Comparison of ENCODE assay signal across 12 mouse cellular contexts in genomic region chr19:10278669-10279324, GRCm38 (mm10). TPM values are rescaled to one million over a fixed set of nuclear protein-coding genes. Genes with fewer than 3 reads are reported as not detected.
DNase-seq lines count a peak whose midpoint lies in the region; ATAC-seq and TF ChIP-seq lines count a peak whose summit lies in the region.
"Had no signal": no experiment of that assay in that cellular context is flagged by ENCODE, and none has a peak within 500 bp of the region (broad histone marks: within the 10 kb centered on the region; RNA-seq: fewer than 3 reads in every experiment).

No protein-coding gene starts in this region.

- no peaks in the 10 kb centered on the region for H3K36me3 ChIP-seq in heart, embryonic 10.5 days
- H3K36me3 ChIP-seq in midbrain, postnatal 0 days (ENCODE audit: insufficient read depth, low read length), result no peaks in the 10 kb centered on the region
- H3K36me3 ChIP-seq in midbrain, embryonic 11.5 days (ENCODE audit: control insufficient read depth, insufficient read depth, low read length), result no peaks in the 10 kb centered on the region
- H3K36me3 ChIP-seq in intestine, postnatal 0 days (ENCODE audit: control insufficient read depth, insufficient read depth), result no peaks in the 10 kb centered on the region

- no peak overlapping the region for H3K9ac ChIP-seq in midbrain, postnatal 0 days (replicated peaks; ENCODE audit: low read length, poor library complexity, severe bottlenecking)
- H3K9ac ChIP-seq in midbrain, embryonic 11.5 days (ENCODE audit: low read length), result no peak overlapping the region
- H3K9ac ChIP-seq in intestine, postnatal 0 days (ENCODE audit: low read depth, low read length), result no peak overlapping the region

- peaks cover 61% of the 10 kb centered on the region for H3K27me3 ChIP-seq in heart, embryonic 10.5 days (ENCODE audit: insufficient read depth, poor library complexity, severe bottlenecking)
- no peaks in the 10 kb centered on the region for H3K27me3 ChIP-seq in midbrain, postnatal 0 days (ENCODE audit: insufficient read depth, low read length)
- peaks cover 2% of the 10 kb centered on the region; the same call in 1 of the 2 replicates for H3K27me3 ChIP-seq in midbrain, embryonic 11.5 days (ENCODE audit: control insufficient read depth, insufficient read depth, low read length)
- H3K27me3 ChIP-seq in intestine, postnatal 0 days (replicated peaks; ENCODE audit: control insufficient read depth, insufficient read depth, low read length), result no peaks in the 10 kb centered on the region

- H3K4me3 ChIP-seq in heart, embryonic 10.5 days, result no peak overlapping the region
- H3K4me3 ChIP-seq in midbrain, postnatal 0 days (ENCODE audit: low read depth, low read length), result no peak overlapping the region
- no peak overlapping the region for H3K4me3 ChIP-seq in midbrain, embryonic 11.5 days (ENCODE audit: low read depth, low read length)
- no peak overlapping the region for H3K4me3 ChIP-seq in intestine, postnatal 0 days (ENCODE audit: low read depth, low read length)
- H3K4me3 ChIP-seq: megakaryocyte, embryonic 14.5 days had no signal

- no peak for TF ChIP-seq CTCF in midbrain, postnatal 0 days (IDR thresholded peaks at IDR 0.05)
- no peak for TF ChIP-seq CTCF in intestine, postnatal 0 days (IDR thresholded peaks at IDR 0.05; ENCODE audit: low read depth)

- no peaks in the 10 kb centered on the region for H3K9me3 ChIP-seq in heart, embryonic 10.5 days
- no peaks in the 10 kb centered on the region for H3K9me3 ChIP-seq in midbrain, postnatal 0 days (ENCODE audit: low read length)
- H3K9me3 ChIP-seq in midbrain, embryonic 11.5 days (ENCODE audit: control insufficient read depth, low read length), result no peaks in the 10 kb centered on the region
- H3K9me3 ChIP-seq in intestine, postnatal 0 days (ENCODE audit: control insufficient read depth), result no peaks in the 10 kb centered on the region
- H3K9me3 ChIP-seq: megakaryocyte, embryonic 14.5 days had no signal

- no peak overlapping the region for H3K4me2 ChIP-seq in midbrain, postnatal 0 days (ENCODE audit: low read depth, low read length, poor library complexity, severe bottlenecking)
- H3K4me2 ChIP-seq in midbrain, embryonic 11.5 days, result no peak overlapping the region
- H3K4me2 ChIP-seq in intestine, postnatal 0 days (replicated peaks; ENCODE audit: low read depth), result peak overlapping the region; percentile 42; the same call in 1 of the 2 replicates

- peak overlapping the region; percentile 52; the same call in 1 of the 2 replicates for H3K27ac ChIP-seq in heart, embryonic 10.5 days
- H3K27ac ChIP-seq in midbrain, postnatal 0 days (ENCODE audit: low read depth, low read length), result no peak overlapping the region
- H3K27ac ChIP-seq in midbrain, embryonic 11.5 days (ENCODE audit: low read depth, low read length), result no peak overlapping the region
- peak overlapping the region; percentile 71 for H3K27ac ChIP-seq in intestine, postnatal 0 days (ENCODE audit: low read depth, low read length)

- WGBS in heart, embryonic 10.5 days, result 27% methylated on average over 6 of the region's 6 CpGs
- WGBS in midbrain, postnatal 0 days, result 42% methylated on average over 6 of the region's 6 CpGs
- WGBS in midbrain, embryonic 11.5 days, result 35% methylated on average over 6 of the region's 6 CpGs
- WGBS in intestine, postnatal 0 days, result 25% methylated on average over 6 of the region's 6 CpGs

- intact Hi-C loops in heart, postnatal 36 days (cut with DNase I), result no loop called here

- H3K4me1 ChIP-seq in heart, embryonic 10.5 days, result peaks cover 61% of the 10 kb centered on the region
- H3K4me1 ChIP-seq in midbrain, postnatal 0 days (ENCODE audit: insufficient read depth, low read length), result peaks cover 8% of the 10 kb centered on the region; the same call in 1 of the 2 replicates
- H3K4me1 ChIP-seq in midbrain, embryonic 11.5 days (ENCODE audit: control insufficient read depth, insufficient read depth, low read length), result peaks cover 10% of the 10 kb centered on the region
- H3K4me1 ChIP-seq in intestine, postnatal 0 days (replicated peaks; ENCODE audit: control insufficient read depth, insufficient read depth, low read length), result 0 out of 2 replicates have a peak, but pooled peaks cover 6% of the 10 kb centered on the region

- ATAC-seq in midbrain, postnatal 0 days (ENCODE audit: low FRiP score), result 0 out of 2 replicates have a peak, but pooled peaks have one; percentile 17
- no peak for ATAC-seq in midbrain, embryonic 11.5 days (ENCODE audit: low FRiP score)
- ATAC-seq in intestine, postnatal 0 days, result no peak

- DNase-seq in heart, embryonic 10.5 days (ENCODE audit: low spot score), result no peak
- DNase-seq in heart, postnatal 36 days, result no peak
- DNase-seq in midbrain, postnatal 0 days (ENCODE audit: low spot score), result no peak
- no peak for DNase-seq in midbrain, embryonic 11.5 days (ENCODE audit: low spot score, missing footprints)
- no peak for DNase-seq in spleen, postnatal 36 days (ENCODE audit: low spot score in 2 of 2)
- DNase-seq in cerebellum, adult 8-10 months, result no peak
- no peak for DNase-seq in heart, adult 8-10 months (ENCODE audit: low spot score)
- DNase-seq: thymus, adult 18-20 months had no signal

RNA-seq across cellular contexts. Expression of gene Dagla, which starts 25.9 kb away (rescaled TPM):
- polyA plus RNA-seq in heart, embryonic 10.5 days (2016; fragmentation: Nextera tagmentation; extraction: Ambion mirVana), result 1.2 TPM in 2 replicates
- 1 to 10 TPM; 2.7 TPM for total RNA-seq in heart, postnatal 36 days (2021)
- total RNA-seq in midbrain, postnatal 0 days (2014; rRNA removed), result 29.9 and 40.8 TPM in 2 replicates
- polyA plus RNA-seq in midbrain, postnatal 0 days (2015; fragmentation: Nextera tagmentation; extraction: Ambion mirVana), result 12.8 and 13.7 TPM in 2 replicates
- 1.2 and 1.3 TPM in 2 replicates for polyA plus RNA-seq in midbrain, embryonic 11.5 days (2014; fragmentation: Nextera tagmentation; extraction: Ambion mirVana)
- 1.3 TPM in 2 replicates for polyA plus RNA-seq in intestine, postnatal 0 days (2015; fragmentation: Nextera tagmentation; extraction: Ambion mirVana)
- total RNA-seq in heart, adult 8-10 months (2022), result 1 to 10 TPM; 2.8 to 3.7 (median 3.1) TPM
- total RNA-seq: hematopoietic stem cell, adult 5-6 weeks had no signal

RNA-seq across cellular contexts. Expression of gene Myrf, which starts 38.2 kb away (rescaled TPM):
- 17.4 and 30.6 TPM in 2 replicates for polyA plus RNA-seq in heart, embryonic 10.5 days (2016; fragmentation: Nextera tagmentation; extraction: Ambion mirVana)
- total RNA-seq in heart, postnatal 36 days (2021), result 1 to 10 TPM; 5.9 to 7.3 TPM
- total RNA-seq in midbrain, postnatal 0 days (2014; rRNA removed), result 1.7 and 2.2 TPM in 2 replicates
- 0.91 and 0.94 TPM in 2 replicates for polyA plus RNA-seq in midbrain, postnatal 0 days (2015; fragmentation: Nextera tagmentation; extraction: Ambion mirVana)
- polyA plus RNA-seq in midbrain, embryonic 11.5 days (2014; fragmentation: Nextera tagmentation; extraction: Ambion mirVana), result 1.4 and 1.7 TPM in 2 replicates
- 4.1 and 4.5 TPM in 2 replicates for polyA plus RNA-seq in intestine, postnatal 0 days (2015; fragmentation: Nextera tagmentation; extraction: Ambion mirVana)
- 1 to 10 TPM; 4.1 to 8.0 (median 7.2) TPM for total RNA-seq in heart, adult 8-10 months (2022)
- total RNA-seq: gastrocnemius, adult 8-10 months; hematopoietic stem cell, adult 5-6 weeks had no signal

Comparison
In these comparisons a context has a peak if more than half of its experiments do, and no peak if none do; other contexts are left out.
1. H3K27ac ChIP-seq: peak in heart, embryonic 10.5 days (single experiment) and intestine, postnatal 0 days (single experiment); none in midbrain, postnatal 0 days (single experiment) and midbrain, embryonic 11.5 days (single experiment).